Mouse (Mus musculus): ENCODE results near the gene Htra1.

- no peak for TF ChIP-seq ZC3H11A (IDR thresholded peaks at IDR 0.05; ENCODE audit: borderline replicate concordance, low read depth, low read length)
- TF ChIP-seq ZNF384 (IDR thresholded peaks at IDR 0.05; ENCODE audit: low read depth, low read length): no peak
- TF ChIP-seq CHD2 (IDR thresholded peaks at IDR 0.05; ENCODE audit: low read depth, low read length): no peak
- TF ChIP-seq MAFK (IDR thresholded peaks at IDR 0.05; ENCODE audit: insufficient read depth, low read depth, low read length): no peak
- TF ChIP-seq HCFC1 (IDR thresholded peaks at IDR 0.05; ENCODE audit: borderline replicate concordance, insufficient read depth, low read length): no peak
Measured at GRCm38 (mm10) chr7:130985716-130986115, 49.8 kb downstream of the Htra1 start.
